Mouse (Mus musculus): Measurements from ENCODE around the gene Arhgef3. TPM values are rescaled to one million over a fixed set of nuclear protein-coding genes. Genes with fewer than 3 reads are reported as not detected.
A peak's percentile ranks its signal among the peaks of the same experiment; 100 is the strongest.

The Arhgef3 gene
- polyA plus RNA-seq, 1 experiment from 2014 or later: 2.2 TPM

DNA sequence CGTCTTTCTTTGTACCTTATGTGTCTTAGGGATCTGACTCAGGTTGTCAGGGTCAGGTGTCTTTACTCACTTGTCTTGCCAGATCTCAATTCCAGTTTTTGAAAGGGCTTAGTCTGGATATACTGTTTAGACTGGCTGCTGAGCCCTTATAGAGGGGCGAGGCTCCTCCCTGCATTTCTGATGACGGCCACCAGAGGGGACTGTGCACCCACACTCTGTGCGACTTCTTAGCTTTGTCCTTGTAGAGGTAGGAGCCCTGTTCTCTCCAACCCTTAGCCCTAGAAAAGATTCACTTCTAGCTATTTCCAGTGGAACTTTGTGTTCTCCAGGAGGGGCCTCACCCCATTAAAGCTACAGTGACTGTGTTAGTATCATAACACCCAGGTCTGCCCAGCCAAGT, 72.3 kb downstream of the Arhgef3 start:
- ATAC-seq (ENCODE audit: low FRiP score) (peak; percentile 72; the same call in 1 of the 2 replicates), DNase-seq (ENCODE audit: low spot score, missing footprints) (peak; percentile 98)
- Histone ChIP-seq H3K36me3 (ENCODE audit: control insufficient read depth, insufficient read depth, low read length) (no peaks in the 10 kb centered on the region), H3K27me3 (ENCODE audit: control insufficient read depth, insufficient read depth, low read length) (no peaks in the 10 kb centered on the region), H3K4me2 (no peak overlapping the region), H3K9me3 (ENCODE audit: control insufficient read depth, low read length) (no peaks in the 10 kb centered on the region), H3K27ac (ENCODE audit: low read depth, low read length) (no peak overlapping the region), H3K9ac (ENCODE audit: low read length) (no peak overlapping the region), H3K4me1 (ENCODE audit: control insufficient read depth, insufficient read depth, low read length) (no peaks in the 10 kb centered on the region), H3K4me3 (ENCODE audit: low read depth, low read length) (no peak overlapping the region)
- 10% methylated on average over 4 of the region's 4 CpGs for WGBS

GRCm38 (mm10) chr14:27187885-27188284, 73.2 kb downstream of the Arhgef3 start:
- WGBS: 79% methylated on average over 4 of the region's 4 CpGs
- no peak for DNase-seq (ENCODE audit: low spot score, missing footprints)
- Histone ChIP-seq H3K4me1 (ENCODE audit: control insufficient read depth, insufficient read depth, low read length) (no peaks in the 10 kb centered on the region), H3K4me3 (ENCODE audit: low read depth, low read length) (no peak overlapping the region), H3K9me3 (ENCODE audit: control insufficient read depth, low read length) (no peaks in the 10 kb centered on the region), H3K27me3 (ENCODE audit: control insufficient read depth, insufficient read depth, low read length) (no peaks in the 10 kb centered on the region), H3K4me2 (no peak overlapping the region), H3K36me3 (ENCODE audit: control insufficient read depth, insufficient read depth, low read length) (no peaks in the 10 kb centered on the region), H3K9ac (ENCODE audit: low read length) (no peak overlapping the region), H3K27ac (ENCODE audit: low read depth, low read length) (no peak overlapping the region)
- ATAC-seq (ENCODE audit: low FRiP score): no peak

DNA sequence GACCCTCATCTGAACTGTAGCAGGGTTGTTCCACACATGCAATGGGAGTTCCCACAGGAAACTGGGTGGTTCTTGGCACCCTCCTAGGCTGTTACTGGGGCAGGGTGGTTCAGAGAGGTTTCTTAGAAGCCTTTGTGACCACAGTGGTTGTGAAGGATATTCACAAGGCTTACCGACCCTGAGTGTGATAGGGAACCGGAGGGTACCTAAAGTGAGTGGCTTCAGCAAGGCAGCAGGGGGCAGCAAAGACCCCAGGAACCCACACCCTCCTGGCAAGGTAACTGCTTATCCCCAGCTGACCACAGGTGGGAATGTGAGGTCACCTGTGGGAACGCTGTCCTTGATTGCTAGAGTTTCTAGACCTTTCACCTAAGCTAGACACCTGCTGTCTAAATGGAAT, 77.8 kb downstream of the Arhgef3 start:
- DNase-seq (ENCODE audit: low spot score, missing footprints): no peak
- H3K27me3 ChIP-seq (ENCODE audit: control insufficient read depth, insufficient read depth, low read length): no peaks in the 10 kb centered on the region
- H3K27ac ChIP-seq (ENCODE audit: low read depth, low read length): no peak overlapping the region
- no peak overlapping the region for H3K4me3 ChIP-seq (ENCODE audit: low read depth, low read length)
- no peak for ATAC-seq (ENCODE audit: low FRiP score)
- H3K9ac ChIP-seq (ENCODE audit: low read length): no peak overlapping the region
- 33% methylated on average over 3 of the region's 3 CpGs for WGBS
- H3K4me1 ChIP-seq (ENCODE audit: control insufficient read depth, insufficient read depth, low read length): no peaks in the 10 kb centered on the region
- no peaks in the 10 kb centered on the region for H3K9me3 ChIP-seq (ENCODE audit: control insufficient read depth, low read length)
- no peaks in the 10 kb centered on the region for H3K36me3 ChIP-seq (ENCODE audit: control insufficient read depth, insufficient read depth, low read length)
- H3K4me2 ChIP-seq: no peak overlapping the region

- H3K9ac ChIP-seq (ENCODE audit: low read length): no peak overlapping the region
- H3K27ac ChIP-seq (ENCODE audit: low read depth, low read length): no peak overlapping the region
- no peaks in the 10 kb centered on the region for H3K4me1 ChIP-seq (ENCODE audit: control insufficient read depth, insufficient read depth, low read length)
- no peaks in the 10 kb centered on the region for H3K36me3 ChIP-seq (ENCODE audit: control insufficient read depth, insufficient read depth, low read length)
- 89% methylated on average over 8 of the region's 8 CpGs for whole genome bisulfite sequencing
- H3K27me3 ChIP-seq (ENCODE audit: control insufficient read depth, insufficient read depth, low read length): no peaks in the 10 kb centered on the region
- no peak overlapping the region for H3K4me2 ChIP-seq
- no peak overlapping the region for H3K4me3 ChIP-seq (ENCODE audit: low read depth, low read length)
- no peaks in the 10 kb centered on the region for H3K9me3 ChIP-seq (ENCODE audit: control insufficient read depth, low read length)
- no peak for ATAC-seq (ENCODE audit: low FRiP score)
- no peak for DNase-seq (ENCODE audit: low spot score, missing footprints)
Observed at GRCm38 (mm10) chr14:27196980-27197379, 82.3 kb downstream of the Arhgef3 start.

GRCm38 (mm10) chr14:27198490-27199089, 83.9 kb downstream of the Arhgef3 start:
- no peak for ATAC-seq (ENCODE audit: low FRiP score)
- Histone ChIP-seq H3K27ac (ENCODE audit: low read depth, low read length) (no peak overlapping the region), H3K4me1 (ENCODE audit: control insufficient read depth, insufficient read depth, low read length) (no peaks in the 10 kb centered on the region), H3K4me2 (no peak overlapping the region), H3K9ac (ENCODE audit: low read length) (no peak overlapping the region), H3K9me3 (ENCODE audit: control insufficient read depth, low read length) (no peaks in the 10 kb centered on the region), H3K27me3 (ENCODE audit: control insufficient read depth, insufficient read depth, low read length) (no peaks in the 10 kb centered on the region), H3K4me3 (ENCODE audit: low read depth, low read length) (no peak overlapping the region), H3K36me3 (ENCODE audit: control insufficient read depth, insufficient read depth, low read length) (no peaks in the 10 kb centered on the region)
- WGBS: 84% methylated on average over 5 of the region's 5 CpGs
- no peak for DNase-seq (ENCODE audit: low spot score, missing footprints)

GRCm38 (mm10) chr14:27199119-27199518, 84.4 kb downstream of the Arhgef3 start:
- no peak overlapping the region for H3K27ac ChIP-seq (ENCODE audit: low read depth, low read length)
- no peak for DNase-seq (ENCODE audit: low spot score, missing footprints)
- no peaks in the 10 kb centered on the region for H3K27me3 ChIP-seq (ENCODE audit: control insufficient read depth, insufficient read depth, low read length)
- no peak overlapping the region for H3K9ac ChIP-seq (ENCODE audit: low read length)
- H3K4me2 ChIP-seq: no peak overlapping the region
- no peaks in the 10 kb centered on the region for H3K9me3 ChIP-seq (ENCODE audit: control insufficient read depth, low read length)
- WGBS: 81% methylated on average over 3 of the region's 3 CpGs
- no peaks in the 10 kb centered on the region for H3K4me1 ChIP-seq (ENCODE audit: control insufficient read depth, insufficient read depth, low read length)
- H3K4me3 ChIP-seq (ENCODE audit: low read depth, low read length): no peak overlapping the region
- H3K36me3 ChIP-seq (ENCODE audit: control insufficient read depth, insufficient read depth, low read length): no peaks in the 10 kb centered on the region
- no peak for ATAC-seq (ENCODE audit: low FRiP score)

DNA sequence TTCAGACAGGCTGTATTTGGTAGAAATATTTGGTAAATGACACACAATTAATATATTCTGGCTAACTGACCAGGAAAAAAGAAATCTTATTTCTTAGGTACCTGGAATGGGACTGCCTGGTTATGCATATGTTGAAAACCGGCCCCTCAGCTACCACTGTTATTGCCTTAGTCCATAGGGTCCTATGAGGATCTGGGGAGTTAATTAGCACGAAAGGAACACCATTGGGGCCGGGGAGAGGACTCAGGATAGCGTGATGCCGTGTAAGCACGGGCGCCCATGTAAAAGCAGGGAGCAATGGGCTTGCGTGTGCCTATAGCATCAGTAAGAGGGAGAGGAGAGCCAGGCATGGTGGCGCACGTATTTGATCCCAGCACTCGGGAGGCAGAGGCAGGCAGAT, 85.2 kb downstream of the Arhgef3 start:
- Histone ChIP-seq H3K27me3 (ENCODE audit: control insufficient read depth, insufficient read depth, low read length) (no peaks in the 10 kb centered on the region), H3K4me2 (no peak overlapping the region), H3K9me3 (ENCODE audit: control insufficient read depth, low read length) (no peaks in the 10 kb centered on the region), H3K4me1 (ENCODE audit: control insufficient read depth, insufficient read depth, low read length) (no peaks in the 10 kb centered on the region), H3K27ac (ENCODE audit: low read depth, low read length) (no peak overlapping the region), H3K9ac (ENCODE audit: low read length) (no peak overlapping the region), H3K36me3 (ENCODE audit: control insufficient read depth, insufficient read depth, low read length) (no peaks in the 10 kb centered on the region), H3K4me3 (ENCODE audit: low read depth, low read length) (no peak overlapping the region)
- WGBS: 95% methylated on average over 11 of the region's 11 CpGs
- ATAC-seq (ENCODE audit: low FRiP score): no peak
- no peak for DNase-seq (ENCODE audit: low spot score, missing footprints)

GRCm38 (mm10) chr14:27200743-27201576, 86.3 kb downstream of the Arhgef3 start:
- WGBS: 79% methylated on average over 12 of the region's 12 CpGs
- no peak for DNase-seq (ENCODE audit: low spot score, missing footprints)
- no peaks in the 10 kb centered on the region for H3K36me3 ChIP-seq (ENCODE audit: control insufficient read depth, insufficient read depth, low read length)
- ATAC-seq (ENCODE audit: low FRiP score): no peak
- no peak overlapping the region for H3K4me2 ChIP-seq
- H3K4me1 ChIP-seq (ENCODE audit: control insufficient read depth, insufficient read depth, low read length): no peaks in the 10 kb centered on the region
- no peaks in the 10 kb centered on the region for H3K9me3 ChIP-seq (ENCODE audit: control insufficient read depth, low read length)
- H3K27ac ChIP-seq (ENCODE audit: low read depth, low read length): no peak overlapping the region
- no peaks in the 10 kb centered on the region for H3K27me3 ChIP-seq (ENCODE audit: control insufficient read depth, insufficient read depth, low read length)
- no peak overlapping the region for H3K9ac ChIP-seq (ENCODE audit: low read length)
- H3K4me3 ChIP-seq (ENCODE audit: low read depth, low read length): no peak overlapping the region

- no peaks in the 10 kb centered on the region for H3K9me3 ChIP-seq (ENCODE audit: control insufficient read depth, low read length)
- 66% methylated on average over 5 of the region's 5 CpGs for WGBS
- H3K4me1 ChIP-seq (ENCODE audit: control insufficient read depth, insufficient read depth, low read length): no peaks in the 10 kb centered on the region
- no peak overlapping the region for H3K4me3 ChIP-seq (ENCODE audit: low read depth, low read length)
- H3K27ac ChIP-seq (ENCODE audit: low read depth, low read length): no peak overlapping the region
- DNase-seq (ENCODE audit: low spot score, missing footprints) (no peak), ATAC-seq (ENCODE audit: low FRiP score) (no peak)
- no peaks in the 10 kb centered on the region for H3K27me3 ChIP-seq (ENCODE audit: control insufficient read depth, insufficient read depth, low read length)
- no peak overlapping the region for H3K4me2 ChIP-seq
- H3K9ac ChIP-seq (ENCODE audit: low read length): no peak overlapping the region
- H3K36me3 ChIP-seq (ENCODE audit: control insufficient read depth, insufficient read depth, low read length): no peaks in the 10 kb centered on the region
Observed at GRCm38 (mm10) chr14:27201824-27202223, 87.1 kb downstream of the Arhgef3 start.
